Mouse (Mus musculus) E14TG2a.4 (cell line): ENCODE results near the gene Zpld1.

Experiments
- H3K27me3 ChIP-seq: 2 replicates; pipeline ENCODE4 v1.6.1; 2014; ENCODE audit warnings: low read length, control low read depth; ENCODE audit not compliant: insufficient read depth
- H3K36me3 ChIP-seq: 2 replicates; pipeline ENCODE4 v1.6.1; 2014; ENCODE audit warnings: low read length, control low read depth; ENCODE audit not compliant: insufficient read depth
- H3K4me1 ChIP-seq: replicated peaks from 2 replicates; pipeline ENCODE4 v1.6.1; 2014; ENCODE audit warnings: low read depth, low read length, control low read depth
- H3K4me3 ChIP-seq: replicated peaks from 2 replicates; pipeline ENCODE4 v1.5.1; 2014; ENCODE audit warnings: mild to moderate bottlenecking, low read length
- H3K9me3 ChIP-seq: 2 replicates; pipeline ENCODE4 v1.6.1; 2014; ENCODE audit warnings: low read length, control low read depth
- CTCF ChIP-seq: conservative IDR thresholded peaks from 2 replicates; pipeline ENCODE4 v1.5.1; 2014; ENCODE audit warnings: low read length
- NANOG ChIP-seq: IDR thresholded peaks from 2 replicates; pipeline ENCODE4 v1.6.1; 2014; ENCODE audit warnings: borderline replicate concordance, low read length, mixed read lengths
- POU5F1 ChIP-seq: IDR thresholded peaks from 2 replicates; pipeline ENCODE4 v1.6.1; 2014; ENCODE audit warnings: low read length, borderline replicate concordance

Zpld1 gene

GRCm38 (mm10) chr16:55297886-55298285, at the start of gene Zpld1:
TSS of gene Zpld1 (minus strand) at chr16:55297986.
- no peaks in the 10 kb centered on the region for H3K27me3 ChIP-seq
- no peaks in the 10 kb centered on the region for H3K36me3 ChIP-seq
- no peaks in the 10 kb centered on the region for H3K9me3 ChIP-seq
- H3K4me3 ChIP-seq: no peak within 1 kb of the TSS
- no peaks in the 10 kb centered on the region for H3K4me1 ChIP-seq
- TF ChIP-seq NANOG (no peak), CTCF (no peak), POU5F1 (no peak)

GRCm38 (mm10) chr16:55345644-55346043, 47.9 kb upstream of the Zpld1 start:
- H3K27me3 ChIP-seq: no peaks in the 10 kb centered on the region
- H3K9me3 ChIP-seq: no peaks in the 10 kb centered on the region
- no peaks in the 10 kb centered on the region for H3K36me3 ChIP-seq
- H3K4me3 ChIP-seq: no peak overlapping the region
- H3K4me1 ChIP-seq: no peaks in the 10 kb centered on the region
- no peak for TF ChIP-seq NANOG
- TF ChIP-seq POU5F1: no peak
- TF ChIP-seq CTCF: no peak

- no peak overlapping the region for H3K4me3 ChIP-seq
- H3K9me3 ChIP-seq: no peaks in the 10 kb centered on the region
- no peaks in the 10 kb centered on the region for H3K4me1 ChIP-seq
- TF ChIP-seq POU5F1 (no peak), CTCF (no peak), NANOG (no peak)
- H3K36me3 ChIP-seq: no peaks in the 10 kb centered on the region
- no peaks in the 10 kb centered on the region for H3K27me3 ChIP-seq
Measured at GRCm38 (mm10) chr16:55321542-55322514, 24.0 kb upstream of the Zpld1 start.

GRCm38 (mm10) chr16:55316996-55317395, 19.2 kb upstream of the Zpld1 start:
- Histone ChIP-seq H3K4me3 (no peak overlapping the region), H3K9me3 (no peaks in the 10 kb centered on the region), H3K27me3 (no peaks in the 10 kb centered on the region), H3K36me3 (no peaks in the 10 kb centered on the region), H3K4me1 (no peaks in the 10 kb centered on the region)
- TF ChIP-seq CTCF (no peak), POU5F1 (no peak), NANOG (no peak)

- TF ChIP-seq CTCF (no peak), POU5F1 (no peak), NANOG (no peak)
- no peak overlapping the region for H3K4me3 ChIP-seq
- no peaks in the 10 kb centered on the region for H3K27me3 ChIP-seq
- no peaks in the 10 kb centered on the region for H3K36me3 ChIP-seq
- H3K9me3 ChIP-seq: no peaks in the 10 kb centered on the region
- H3K4me1 ChIP-seq: no peaks in the 10 kb centered on the region
Measured at GRCm38 (mm10) chr16:55312106-55312505, 14.3 kb upstream of the Zpld1 start.

GRCm38 (mm10) chr16:55282696-55283095, 15.1 kb downstream of the Zpld1 start:
- no peaks in the 10 kb centered on the region for H3K36me3 ChIP-seq
- TF ChIP-seq NANOG: no peak
- no peak overlapping the region for H3K4me3 ChIP-seq
- H3K27me3 ChIP-seq: no peaks in the 10 kb centered on the region
- H3K9me3 ChIP-seq: no peaks in the 10 kb centered on the region
- no peaks in the 10 kb centered on the region for H3K4me1 ChIP-seq

GRCm38 (mm10) chr16:55277447-55277846, 20.3 kb downstream of the Zpld1 start:
- Histone ChIP-seq H3K4me3 (no peak overlapping the region), H3K36me3 (no peaks in the 10 kb centered on the region), H3K27me3 (no peaks in the 10 kb centered on the region), H3K4me1 (no peaks in the 10 kb centered on the region), H3K9me3 (peaks cover 19% of the 10 kb centered on the region)
- TF ChIP-seq POU5F1 (no peak), CTCF (no peak), NANOG (no peak)

GRCm38 (mm10) chr16:55265281-55265680, 32.5 kb downstream of the Zpld1 start:
- Histone ChIP-seq H3K4me3 (no peak overlapping the region), H3K9me3 (no peaks in the 10 kb centered on the region), H3K36me3 (no peaks in the 10 kb centered on the region), H3K27me3 (no peaks in the 10 kb centered on the region), H3K4me1 (no peaks in the 10 kb centered on the region)
- TF ChIP-seq POU5F1 (no peak), NANOG (no peak), CTCF (no peak)
